Mouse (Mus musculus): ENCODE measurements around the gene Hist2h3c1. TPM values are rescaled to one million over a fixed set of nuclear protein-coding genes. Genes with fewer than 3 reads are reported as not detected.
"Not testable (repeated sequence)": the region's sequence is repeated elsewhere in the genome, so short reads cannot be mapped to it uniquely, and the experiment has no call there.

Hist2h3c1 gene
- polyA plus RNA-seq, 1 experiment: not detected

GRCm38 (mm10) chr3:96284457-96284856 is 38.0 kb downstream of the Hist2h3c1 start:
- WGBS: 20% methylated on average over 4 of the region's 4 CpGs
- Histone ChIP-seq H3K27ac (ENCODE audit: control insufficient read depth, insufficient read depth, low read length) (no peak overlapping the region), H3K36me3 (ENCODE audit: control insufficient read depth, insufficient read depth, low read length) (no peaks in the 10 kb centered on the region), H3K4me1 (replicated peaks; ENCODE audit: control insufficient read depth, insufficient read depth, low read length) (no peaks in the 10 kb centered on the region), H3K27me3 (ENCODE audit: control insufficient read depth, insufficient read depth, low read length) (no peaks in the 10 kb centered on the region), H3K4me3 (ENCODE audit: control insufficient read depth, insufficient read depth, low read length) (no peak overlapping the region)
- no peak for TF ChIP-seq POLR2A (IDR thresholded peaks at IDR 0.05; ENCODE audit: control insufficient read depth, extremely low read depth, insufficient read depth, low read length, poor library complexity)
- TF ChIP-seq CTCF (IDR thresholded peaks at IDR 0.05; ENCODE audit: borderline replicate concordance, control insufficient read depth, extremely low read depth, insufficient read depth, low read length, poor library complexity): no peak
- DNase-seq: no peak

- not testable (repeated sequence) for H3K4me3 ChIP-seq (ENCODE audit: control insufficient read depth, insufficient read depth, low read length); H3K36me3 ChIP-seq (ENCODE audit: control insufficient read depth, insufficient read depth, low read length); H3K27me3 ChIP-seq (ENCODE audit: control insufficient read depth, insufficient read depth, low read length); H3K27ac ChIP-seq (ENCODE audit: control insufficient read depth, insufficient read depth, low read length); H3K4me1 ChIP-seq (replicated peaks; ENCODE audit: control insufficient read depth, insufficient read depth, low read length); DNase-seq
- WGBS: 94% methylated on average over 11 of the region's 11 CpGs
- TF ChIP-seq CTCF (IDR thresholded peaks at IDR 0.05; ENCODE audit: borderline replicate concordance, control insufficient read depth, extremely low read depth, insufficient read depth, low read length, poor library complexity): peak; percentile 68; the same call in 1 of the 2 replicates
Measured at GRCm38 (mm10) chr3:96287334-96287733, 40.8 kb downstream of the Hist2h3c1 start.

- Histone ChIP-seq H3K4me3 (ENCODE audit: control insufficient read depth, insufficient read depth, low read length) (no peak overlapping the region), H3K36me3 (ENCODE audit: control insufficient read depth, insufficient read depth, low read length) (no peaks in the 10 kb centered on the region), H3K4me1 (replicated peaks; ENCODE audit: control insufficient read depth, insufficient read depth, low read length) (0 out of 2 replicates have a peak, but pooled peaks cover 3% of the 10 kb centered on the region), H3K27me3 (ENCODE audit: control insufficient read depth, insufficient read depth, low read length) (no peaks in the 10 kb centered on the region; the same call in 1 of the 2 replicates), H3K27ac (ENCODE audit: control insufficient read depth, insufficient read depth, low read length) (no peak overlapping the region)
- TF ChIP-seq CTCF (IDR thresholded peaks at IDR 0.05; ENCODE audit: borderline replicate concordance, control insufficient read depth, extremely low read depth, insufficient read depth, low read length, poor library complexity) (no peak), POLR2A (IDR thresholded peaks at IDR 0.05; ENCODE audit: control insufficient read depth, extremely low read depth, insufficient read depth, low read length, poor library complexity) (no peak)
- DNase-seq: no peak
- 97% methylated on average over 3 of the region's 3 CpGs for WGBS
Measured at GRCm38 (mm10) chr3:96289201-96289600, 42.7 kb downstream of the Hist2h3c1 start.

- H3K4me1 ChIP-seq (replicated peaks; ENCODE audit: control insufficient read depth, insufficient read depth, low read length); H3K27ac ChIP-seq (ENCODE audit: control insufficient read depth, insufficient read depth, low read length); H3K27me3 ChIP-seq (ENCODE audit: control insufficient read depth, insufficient read depth, low read length); H3K4me3 ChIP-seq (ENCODE audit: control insufficient read depth, insufficient read depth, low read length); DNase-seq; H3K36me3 ChIP-seq (ENCODE audit: control insufficient read depth, insufficient read depth, low read length): not testable (repeated sequence)
- 95% methylated on average over 3 of the region's 3 CpGs for WGBS
Measured at GRCm38 (mm10) chr3:96290727-96291126, 44.2 kb downstream of the Hist2h3c1 start.

GRCm38 (mm10) chr3:96292641-96293040 is 46.2 kb downstream of the Hist2h3c1 start:
- WGBS: 92% methylated on average over 6 of the region's 6 CpGs

GRCm38 (mm10) chr3:96293368-96293767 is 46.9 kb downstream of the Hist2h3c1 start:
- TF ChIP-seq CTCF (IDR thresholded peaks at IDR 0.05; ENCODE audit: borderline replicate concordance, control insufficient read depth, extremely low read depth, insufficient read depth, low read length, poor library complexity) (no peak), POLR2A (IDR thresholded peaks at IDR 0.05; ENCODE audit: control insufficient read depth, extremely low read depth, insufficient read depth, low read length, poor library complexity) (no peak)

More at GRCm38 (mm10) chr3:96292641-96293040, 46.2 kb downstream of the Hist2h3c1 start:
- Histone ChIP-seq H3K36me3 (ENCODE audit: control insufficient read depth, insufficient read depth, low read length) (no peaks in the 10 kb centered on the region), H3K27ac (ENCODE audit: control insufficient read depth, insufficient read depth, low read length) (no peak overlapping the region), H3K4me3 (ENCODE audit: control insufficient read depth, insufficient read depth, low read length) (no peak overlapping the region), H3K27me3 (ENCODE audit: control insufficient read depth, insufficient read depth, low read length) (no peaks in the 10 kb centered on the region; the same call in 1 of the 2 replicates), H3K4me1 (replicated peaks; ENCODE audit: control insufficient read depth, insufficient read depth, low read length) (0 out of 2 replicates have a peak, but pooled peaks cover 3% of the 10 kb centered on the region)
- no peak for DNase-seq
- TF ChIP-seq POLR2A (IDR thresholded peaks at IDR 0.05; ENCODE audit: control insufficient read depth, extremely low read depth, insufficient read depth, low read length, poor library complexity) (no peak), CTCF (IDR thresholded peaks at IDR 0.05; ENCODE audit: borderline replicate concordance, control insufficient read depth, extremely low read depth, insufficient read depth, low read length, poor library complexity) (no peak)

GRCm38 (mm10) chr3:96293787-96294186 is 47.3 kb downstream of the Hist2h3c1 start, which contains the start of gene Fcgr1:
Gene Fcgr1, minus strand, starts transcription at chr3:96293969.
- 0 out of 2 replicates have a peak, but pooled peaks cover 3% of the 10 kb centered on the region for H3K4me1 ChIP-seq (replicated peaks; ENCODE audit: control insufficient read depth, insufficient read depth, low read length)
- no peak for DNase-seq
- TF ChIP-seq CTCF (IDR thresholded peaks at IDR 0.05; ENCODE audit: borderline replicate concordance, control insufficient read depth, extremely low read depth, insufficient read depth, low read length, poor library complexity) (no peak), POLR2A (IDR thresholded peaks at IDR 0.05; ENCODE audit: control insufficient read depth, extremely low read depth, insufficient read depth, low read length, poor library complexity) (no peak)
- H3K36me3 ChIP-seq (ENCODE audit: control insufficient read depth, insufficient read depth, low read length): no peaks in the 10 kb centered on the region
- no peaks in the 10 kb centered on the region; the same call in 1 of the 2 replicates for H3K27me3 ChIP-seq (ENCODE audit: control insufficient read depth, insufficient read depth, low read length)
- 7% methylated on average over 4 of the region's 4 CpGs for WGBS
- no peak within 1 kb of the TSS for H3K27ac ChIP-seq (ENCODE audit: control insufficient read depth, insufficient read depth, low read length)
- no peak within 1 kb of the TSS for H3K4me3 ChIP-seq (ENCODE audit: control insufficient read depth, insufficient read depth, low read length)

More at GRCm38 (mm10) chr3:96293368-96293767, 46.9 kb downstream of the Hist2h3c1 start:
- Histone ChIP-seq H3K27me3 (ENCODE audit: control insufficient read depth, insufficient read depth, low read length) (no peaks in the 10 kb centered on the region; the same call in 1 of the 2 replicates), H3K4me3 (ENCODE audit: control insufficient read depth, insufficient read depth, low read length) (no peak overlapping the region), H3K27ac (ENCODE audit: control insufficient read depth, insufficient read depth, low read length) (no peak overlapping the region), H3K4me1 (replicated peaks; ENCODE audit: control insufficient read depth, insufficient read depth, low read length) (0 out of 2 replicates have a peak, but pooled peaks cover 3% of the 10 kb centered on the region), H3K36me3 (ENCODE audit: control insufficient read depth, insufficient read depth, low read length) (no peaks in the 10 kb centered on the region)
- 37% methylated on average over 5 of the region's 5 CpGs for WGBS
- DNase-seq: no peak

Other genes starting within 250 kb of the Hist2h3c1 start
- 5.8 and 7.5 TPM in 2 replicates for gene Vps45, start 188.2 kb upstream of the Hist2h3c1 start, polyA plus RNA-seq (2012; rRNA removed)
- 9.6 and 11.6 TPM in 2 replicates for gene Otud7b, start 142.2 kb upstream of the Hist2h3c1 start, polyA plus RNA-seq (2012; rRNA removed)
- gene Mtmr11, start 84.7 kb upstream of the Hist2h3c1 start, polyA plus RNA-seq (2012; rRNA removed): 4.0 and 5.8 TPM in 2 replicates
- 175 and 219 TPM in 2 replicates for gene Sf3b4, start 74.4 kb upstream of the Hist2h3c1 start, polyA plus RNA-seq (2012; rRNA removed)
- gene Sv2a, start 65.5 kb upstream of the Hist2h3c1 start, polyA plus RNA-seq (2012; rRNA removed): 3.7 and 4.4 TPM in 2 replicates
- gene Bola1, start 27.0 kb upstream of the Hist2h3c1 start, polyA plus RNA-seq (2012; rRNA removed): 54.1 and 55.4 TPM in 2 replicates
- 6.1 and 15.8 TPM in 2 replicates for gene Hist2h2ab, start 26.8 kb upstream of the Hist2h3c1 start, polyA plus RNA-seq (2012; rRNA removed)
- gene Hist2h2ac, start 25.8 kb upstream of the Hist2h3c1 start, polyA plus RNA-seq (2012; rRNA removed): 149 and 173 TPM in 2 replicates
- 14.7 and 16.7 TPM in 2 replicates for gene Hist2h2be, start 25.6 kb upstream of the Hist2h3c1 start, polyA plus RNA-seq (2012; rRNA removed)
- gene Hist2h3c2, start 7.6 kb upstream of the Hist2h3c1 start, polyA plus RNA-seq (2012; rRNA removed): 1,020 and 1,654 TPM in 2 replicates
- 255 and 367 TPM in 2 replicates for gene Hist2h2aa2, start 6.4 kb upstream of the Hist2h3c1 start, polyA plus RNA-seq (2012; rRNA removed)
- gene Hist2h2aa1, start 1.2 kb upstream of the Hist2h3c1 start, polyA plus RNA-seq (2012; rRNA removed): 565 and 592 TPM in 2 replicates
- 87.7 and 101 TPM in 2 replicates for gene Hist2h4, start 16.6 kb downstream of the Hist2h3c1 start, polyA plus RNA-seq (2012; rRNA removed)
- 1,135 and 1,442 TPM in 2 replicates for gene Hist2h3b, start 22.0 kb downstream of the Hist2h3c1 start, polyA plus RNA-seq (2012; rRNA removed)
- gene Hist2h2bb, start 23.1 kb downstream of the Hist2h3c1 start, polyA plus RNA-seq (2012; rRNA removed): 163 and 177 TPM in 2 replicates
- gene Fcgr1, start 47.3 kb downstream of the Hist2h3c1 start, polyA plus RNA-seq (2012; rRNA removed): 3.8 and 6.8 TPM in 2 replicates
- 0.09 and 0.32 TPM in 2 replicates for gene BC107364, start 205.6 kb downstream of the Hist2h3c1 start, polyA plus RNA-seq (2012; rRNA removed)

Data from thymus, adult 2 months (tissue).